Mouse (Mus musculus) erythroblast, embryonic 14.5 days (primary cell): ENCODE data around the gene Sema5b.

Experiments
- GATA1 ChIP-seq: IDR thresholded peaks from 2 replicates; pipeline ENCODE4 v1.6.1; 2012; ENCODE audit warnings: low read length, inconsistent platforms, mixed read lengths
- TAL1 ChIP-seq: IDR thresholded peaks from 3 replicates; pipeline ENCODE4 v1.6.1; 2012; ENCODE audit warnings: low read length, inconsistent platforms, mixed read lengths

DNA sequence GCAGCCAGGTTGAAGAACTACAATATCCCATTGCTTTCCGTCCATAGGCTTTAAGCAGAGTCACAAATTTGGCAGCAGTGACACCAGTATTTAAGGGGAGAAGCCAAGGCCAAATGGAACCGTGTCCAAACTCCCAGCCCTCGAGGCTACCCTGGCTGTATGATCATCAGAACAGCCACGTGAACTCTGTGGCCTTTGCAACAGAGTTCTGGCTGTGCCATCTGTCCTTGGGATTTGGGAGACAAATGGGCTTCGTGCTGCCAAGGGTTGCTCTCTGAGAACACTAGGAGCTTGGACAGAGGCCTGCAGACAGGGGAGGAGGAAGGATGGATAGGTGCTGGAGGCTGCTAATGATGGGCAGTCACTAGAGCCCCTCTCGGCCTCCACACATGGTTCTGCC, 111.3 kb downstream of the Sema5b start:
- no peak for TF ChIP-seq GATA1
- no peak for TF ChIP-seq TAL1
